Mouse (Mus musculus) lung, adult 2 months (tissue): ENCODE data around the gene Lipn. TPM values are rescaled to one million over a fixed set of nuclear protein-coding genes. Genes with fewer than 3 reads are reported as not detected.

Source experiments
- DNase-seq: peaks from one replicate; pipeline ENCODE4 v3.0.0; 2022
- H3K4me1 ChIP-seq: fragments of 200-500 bp; 2 replicates; pipeline ENCODE4 v1.6.1; 2011; ENCODE audit warnings: low read length; ENCODE audit not compliant: control insufficient read depth, insufficient read depth
- H3K4me3 ChIP-seq: fragments of 200-500 bp; replicated peaks from 2 replicates; pipeline ENCODE3; 2011; ENCODE audit warnings: low read depth, mild to moderate bottlenecking, control low read depth, low read length; ENCODE audit errors: extremely low read depth
- CTCF ChIP-seq: fragments of 200-500 bp; IDR thresholded peaks from 2 replicates; pipeline ENCODE4 v1.5.1; 2011; ENCODE audit warnings: mild to moderate bottlenecking, low read length, control low read depth; ENCODE audit not compliant: insufficient read depth
- POLR2A ChIP-seq: fragments of 200-500 bp; IDR thresholded peaks from 2 replicates; pipeline ENCODE4 v1.6.1; 2011; ENCODE audit warnings: low read depth, mild to moderate bottlenecking, control low read depth, low read length, borderline replicate concordance; ENCODE audit errors: extremely low read depth
- WGBS: fragments of 180-500 bp; shearing (Covaris S2); methylation state at CpG from one replicate; pipeline ENCODE4 v1.1.7; 2018; 5-methylcytosine and 5-hydroxymethylcytosine counted together
- polyA plus RNA-seq: library from polyadenylated mRNA; depleted of rRNA; stranded (reverse); fragments of >200 nt; gene quantifications from 2 replicates; pipeline ENCODE4 v1.2.3, GENCODE M21; 2012; rRNA removed

Gene Lipn
- polyA plus RNA-seq, 1 experiment: not detected

GRCm38 (mm10) chr19:34078130-34078529, 11.0 kb downstream of the Lipn start:
- WGBS: 72% methylated on average over 2 of the region's 2 CpGs
- TF ChIP-seq POLR2A (no peak), CTCF (no peak)

GRCm38 (mm10) chr19:34089011-34089680, 22.0 kb downstream of the Lipn start:
- 69% methylated on average over 3 of the region's 3 CpGs for WGBS
- Histone ChIP-seq H3K4me3 (no peak overlapping the region), H3K4me1 (no peaks in the 10 kb centered on the region)
- TF ChIP-seq CTCF (no peak), POLR2A (no peak)
- DNase-seq: no peak

More at GRCm38 (mm10) chr19:34078130-34078529, 11.0 kb downstream of the Lipn start:
- DNase-seq: no peak
- Histone ChIP-seq H3K4me3 (no peak overlapping the region), H3K4me1 (no peaks in the 10 kb centered on the region)

GRCm38 (mm10) chr19:34095381-34095780, 28.2 kb downstream of the Lipn start:
- WGBS: 43% methylated on average over 5 of the region's 5 CpGs
- Histone ChIP-seq H3K4me3 (no peak overlapping the region), H3K4me1 (no peaks in the 10 kb centered on the region)
- no peak for TF ChIP-seq POLR2A
- no peak for TF ChIP-seq CTCF
- DNase-seq: peak; percentile 7

- 29% methylated on average over 1 of the region's 1 CpGs for WGBS
- DNase-seq: no peak
- no peak overlapping the region for H3K4me3 ChIP-seq
- TF ChIP-seq CTCF (no peak), POLR2A (no peak)
- no peaks in the 10 kb centered on the region for H3K4me1 ChIP-seq
Observed at GRCm38 (mm10) chr19:34096228-34096627, 29.1 kb downstream of the Lipn start.

- no peaks in the 10 kb centered on the region for H3K4me1 ChIP-seq
- no peak for TF ChIP-seq CTCF
- no peak for TF ChIP-seq POLR2A
- no peak within 1 kb of the TSS for H3K4me3 ChIP-seq
- no peak for DNase-seq
- 81% methylated on average over 4 of the region's 4 CpGs for WGBS
Observed at GRCm38 (mm10) chr19:34100633-34101032, 33.5 kb downstream of the Lipn start, which contains the start of gene Lipm. Lipm (plus strand) TSS chr19:34100933.

- H3K4me3 ChIP-seq: no peak overlapping the region
- DNase-seq: no peak
- WGBS: 87% methylated on average over 7 of the region's 7 CpGs
- no peak for TF ChIP-seq CTCF
- no peak for TF ChIP-seq POLR2A
- no peaks in the 10 kb centered on the region for H3K4me1 ChIP-seq
Observed at GRCm38 (mm10) chr19:34101888-34102287, 34.7 kb downstream of the Lipn start.

GRCm38 (mm10) chr19:34104841-34105240, 37.7 kb downstream of the Lipn start:
- no peaks in the 10 kb centered on the region for H3K4me1 ChIP-seq
- WGBS: 90% methylated on average over 3 of the region's 3 CpGs
- TF ChIP-seq POLR2A: no peak
- TF ChIP-seq CTCF: no peak

GRCm38 (mm10) chr19:34119102-34119501, 51.9 kb downstream of the Lipn start:
- WGBS: 89% methylated on average over 1 of the region's 1 CpGs
- H3K4me3 ChIP-seq: no peak overlapping the region

More at GRCm38 (mm10) chr19:34104841-34105240, 37.7 kb downstream of the Lipn start:
- DNase-seq: no peak
- H3K4me3 ChIP-seq: no peak overlapping the region

GRCm38 (mm10) chr19:34119653-34120052, 52.5 kb downstream of the Lipn start:
- H3K4me3 ChIP-seq: no peak overlapping the region
- WGBS: 61% methylated on average over 4 of the region's 4 CpGs
- no peaks in the 10 kb centered on the region for H3K4me1 ChIP-seq
- no peak for TF ChIP-seq CTCF
- no peak for TF ChIP-seq POLR2A
- DNase-seq: no peak

More at GRCm38 (mm10) chr19:34119102-34119501, 51.9 kb downstream of the Lipn start:
- TF ChIP-seq CTCF: no peak
- no peak for TF ChIP-seq POLR2A
- DNase-seq: no peak
- H3K4me1 ChIP-seq: no peaks in the 10 kb centered on the region

GRCm38 (mm10) chr19:34120107-34120731, 53.1 kb downstream of the Lipn start:
- Histone ChIP-seq H3K4me1 (no peaks in the 10 kb centered on the region), H3K4me3 (no peak overlapping the region)
- no peak for DNase-seq
- TF ChIP-seq CTCF (no peak), POLR2A (no peak)
- WGBS: 55% methylated on average over 3 of the region's 3 CpGs

Other genes with a start within 250 kb of the Lipn start
- 0.25 and 0.37 TPM in 2 replicates for gene Lipf, start 106.2 kb upstream of the Lipn start, polyA plus RNA-seq
- 1.7 TPM in 1 of 2 replicates, not detected in the other for gene Lipk, start 59.1 kb upstream of the Lipn start, polyA plus RNA-seq
- gene Lipm, start 33.6 kb downstream of the Lipn start, polyA plus RNA-seq: 1.6 TPM in 1 of 2 replicates, not detected in the other
- 1.6 TPM in 1 of 2 replicates, not detected in the other for gene Ankrd22, start 98.7 kb downstream of the Lipn start, polyA plus RNA-seq
- gene Stambpl1, start 124.9 kb downstream of the Lipn start, polyA plus RNA-seq: 5.1 and 7.4 TPM in 2 replicates
- 337 and 584 TPM in 2 replicates for gene Acta2, start 188.2 kb downstream of the Lipn start, polyA plus RNA-seq
- gene Fas, start 223.3 kb downstream of the Lipn start, polyA plus RNA-seq: 9.2 and 10.0 TPM in 2 replicates